Mouse (Mus musculus) testis, adult 2 months (tissue): ENCODE measurements around the gene Adcyap1r1. TPM values are rescaled to one million over a fixed set of nuclear protein-coding genes. Genes with fewer than 3 reads are reported as not detected.

Source experiments
- H3K27ac ChIP-seq: fragments of 200-500 bp; 2 replicates; pipeline ENCODE4 v1.5.1; 2012; ENCODE audit warnings: low read depth, low read length; ENCODE audit not compliant: control insufficient read depth, insufficient read depth
- H3K27me3 ChIP-seq: fragments of 200-500 bp; 2 replicates; pipeline ENCODE4 v1.6.1; 2012; ENCODE audit warnings: mild to moderate bottlenecking, low read length, moderate library complexity; ENCODE audit not compliant: control insufficient read depth, insufficient read depth
- H3K36me3 ChIP-seq: fragments of 200-500 bp; 2 replicates; pipeline ENCODE4 v1.6.1; 2012; ENCODE audit warnings: mild to moderate bottlenecking, low read length; ENCODE audit not compliant: control insufficient read depth, insufficient read depth
- H3K4me1 ChIP-seq: fragments of 200-500 bp; 2 replicates; pipeline ENCODE4 v1.6.1; 2012; ENCODE audit warnings: low read length; ENCODE audit not compliant: control insufficient read depth, insufficient read depth
- H3K4me3 ChIP-seq: fragments of 200-500 bp; 2 replicates; pipeline ENCODE4 v1.5.1; 2012; ENCODE audit warnings: low read depth, mild to moderate bottlenecking, low read length, moderate library complexity, mixed read lengths; ENCODE audit not compliant: control insufficient read depth
- CTCF ChIP-seq: fragments of 200-500 bp; IDR thresholded peaks from 2 replicates; pipeline ENCODE4 v1.5.1; 2012; ENCODE audit warnings: low read depth, mild to moderate bottlenecking, inconsistent platforms, low read length, moderate library complexity; ENCODE audit not compliant: control insufficient read depth, insufficient read depth, insufficient replicate concordance
- POLR2A ChIP-seq: fragments of 200-500 bp; IDR thresholded peaks from 2 replicates; pipeline ENCODE4 v1.6.1; 2012; ENCODE audit warnings: low read depth, mild to moderate bottlenecking, inconsistent platforms, low read length, moderate library complexity; ENCODE audit not compliant: control insufficient read depth
- polyA plus RNA-seq: library from polyadenylated mRNA; depleted of rRNA; stranded (reverse); fragments of >200 nt; gene quantifications from 2 replicates; pipeline ENCODE4 v1.2.3, GENCODE M21; 2012

The Adcyap1r1 gene
- polyA plus RNA-seq, 1 experiment: 0.64 TPM

DNA sequence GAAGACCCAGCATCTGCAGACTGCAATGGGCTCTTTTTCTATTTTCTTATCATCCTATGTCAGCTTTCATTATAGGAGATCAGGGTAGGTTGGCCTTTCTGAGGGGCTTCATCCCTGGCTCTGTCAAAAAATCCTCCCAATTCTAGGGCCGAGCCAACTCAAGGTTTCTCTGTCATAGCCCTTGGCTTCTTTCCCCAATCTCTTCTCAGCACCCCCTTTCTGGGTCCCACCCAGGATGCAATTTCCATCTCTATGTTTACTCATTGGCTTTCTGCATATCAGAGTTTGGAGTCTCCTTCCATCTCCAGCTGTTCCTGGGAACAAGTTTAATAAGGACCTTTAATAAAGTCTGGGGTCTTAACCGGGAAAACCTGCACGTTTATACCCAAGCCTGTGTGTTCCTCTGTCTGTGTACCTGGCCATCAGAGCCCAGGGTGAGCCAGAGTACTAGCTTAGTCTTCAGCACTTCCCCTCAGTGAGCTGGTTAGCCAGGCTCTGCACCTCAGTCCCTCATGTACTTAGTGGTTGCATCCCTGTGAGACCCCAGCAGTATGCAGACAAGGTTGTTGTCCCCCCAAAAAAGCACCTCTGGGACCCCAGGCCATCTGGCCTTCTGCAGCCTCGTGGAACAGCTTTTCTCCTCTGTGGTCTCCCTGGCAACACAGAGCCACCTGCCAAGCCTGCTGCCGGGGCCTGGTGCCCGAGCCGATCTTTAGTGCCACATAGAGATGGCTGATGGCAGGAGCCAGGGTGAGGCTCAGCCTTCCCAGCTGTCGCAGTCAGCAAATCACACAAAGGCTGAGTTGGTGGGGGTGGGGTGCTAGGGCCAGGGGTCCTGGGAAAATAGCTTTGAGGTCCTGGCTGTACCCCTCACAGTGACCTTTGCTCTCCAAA is 16.3 kb upstream of the Adcyap1r1 start:
- no peaks in the 10 kb centered on the region for H3K36me3 ChIP-seq
- H3K4me1 ChIP-seq: no peaks in the 10 kb centered on the region
- H3K4me3 ChIP-seq: no peak overlapping the region
- no peak overlapping the region for H3K27ac ChIP-seq
- H3K27me3 ChIP-seq: no peaks in the 10 kb centered on the region
- TF ChIP-seq POLR2A (no peak), CTCF (no peak)

DNA sequence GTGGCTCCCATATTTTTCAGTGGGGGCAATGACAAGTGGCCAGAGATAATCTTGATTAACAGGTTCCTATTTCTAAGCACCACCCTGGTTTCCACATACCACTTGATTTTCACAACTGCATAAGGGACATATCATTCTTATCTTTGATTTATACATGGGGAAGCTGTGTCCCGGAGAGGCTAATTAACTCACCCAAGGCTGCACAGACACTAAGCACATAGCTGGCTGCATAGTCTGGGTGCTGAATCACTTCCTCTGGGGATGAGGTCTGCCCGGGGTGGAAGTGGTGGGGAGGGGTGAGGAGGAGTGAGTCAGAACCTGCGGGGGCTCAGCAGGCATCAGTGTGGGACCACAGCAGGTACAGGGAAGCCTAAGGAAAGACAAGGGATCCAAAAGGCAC is 13.9 kb upstream of the Adcyap1r1 start:
- H3K27me3 ChIP-seq: no peaks in the 10 kb centered on the region
- H3K4me3 ChIP-seq: no peak overlapping the region
- no peak overlapping the region for H3K27ac ChIP-seq
- H3K4me1 ChIP-seq: no peaks in the 10 kb centered on the region
- no peaks in the 10 kb centered on the region for H3K36me3 ChIP-seq
- TF ChIP-seq POLR2A (no peak), CTCF (no peak)

DNA sequence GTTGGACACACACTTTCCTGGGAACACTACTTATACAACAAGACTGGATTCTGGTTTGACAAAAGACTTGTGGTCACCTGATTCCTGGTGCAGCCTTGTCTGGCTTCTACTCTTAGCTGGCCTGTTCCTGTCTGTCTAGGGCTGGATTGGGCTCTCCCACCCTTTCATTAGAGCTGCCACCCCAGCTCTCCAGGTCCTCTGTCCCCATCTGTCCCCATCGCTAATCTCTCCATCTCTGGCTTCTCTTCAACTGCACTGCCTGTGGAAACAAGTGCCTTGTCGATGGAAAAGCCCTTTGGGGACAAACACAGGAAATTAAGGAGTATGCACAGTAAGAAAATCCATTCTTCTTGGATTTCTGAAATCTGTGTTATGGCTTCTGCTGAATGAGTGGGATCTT is 12.9 kb upstream of the Adcyap1r1 start:
- Histone ChIP-seq H3K27me3 (no peaks in the 10 kb centered on the region), H3K27ac (no peak overlapping the region), H3K4me3 (no peak overlapping the region), H3K36me3 (no peaks in the 10 kb centered on the region), H3K4me1 (no peaks in the 10 kb centered on the region)
- TF ChIP-seq POLR2A (no peak), CTCF (no peak)

DNA sequence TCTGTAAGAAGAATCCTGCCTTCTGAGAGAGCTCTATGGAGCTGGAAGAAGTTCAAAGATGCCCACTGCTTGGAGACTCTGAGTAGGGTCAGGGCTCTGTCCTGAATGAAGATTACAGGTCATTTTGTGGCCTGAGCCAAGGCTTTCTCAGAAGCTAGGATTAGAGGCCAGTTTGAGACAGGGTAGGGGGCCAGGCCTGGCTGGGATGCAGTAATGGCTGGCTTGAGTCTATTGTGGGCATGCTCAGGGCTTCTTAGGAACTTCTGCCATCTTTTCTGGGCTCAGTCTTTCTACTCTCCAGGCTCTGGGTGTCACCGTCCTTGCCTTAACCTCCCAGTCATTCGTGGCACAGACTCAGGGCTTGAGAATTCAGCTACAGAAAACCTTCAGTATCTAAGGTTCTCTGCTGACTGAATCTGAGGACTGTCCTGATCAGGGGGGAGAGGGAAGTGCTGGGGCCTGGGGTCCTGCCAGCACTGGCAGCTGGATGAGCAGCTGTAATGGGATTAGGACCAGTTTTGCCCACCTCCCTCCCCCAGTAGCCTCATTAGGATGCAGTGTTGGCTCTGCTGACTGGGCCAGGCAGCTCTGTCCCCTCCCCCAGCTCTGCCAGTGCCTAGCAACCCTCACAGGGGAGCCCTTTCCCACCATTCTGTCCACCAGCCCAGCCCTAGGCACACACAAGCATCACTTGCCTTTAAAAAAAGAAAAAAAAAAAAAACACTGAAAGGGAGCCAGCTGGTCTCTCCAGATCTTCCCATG is 7.7 kb upstream of the Adcyap1r1 start:
- TF ChIP-seq POLR2A (no peak), CTCF (no peak)
- Histone ChIP-seq H3K4me3 (no peak overlapping the region), H3K27me3 (no peaks in the 10 kb centered on the region), H3K4me1 (no peaks in the 10 kb centered on the region; the same call in 1 of the 2 replicates), H3K27ac (no peak overlapping the region), H3K36me3 (no peaks in the 10 kb centered on the region)

DNA sequence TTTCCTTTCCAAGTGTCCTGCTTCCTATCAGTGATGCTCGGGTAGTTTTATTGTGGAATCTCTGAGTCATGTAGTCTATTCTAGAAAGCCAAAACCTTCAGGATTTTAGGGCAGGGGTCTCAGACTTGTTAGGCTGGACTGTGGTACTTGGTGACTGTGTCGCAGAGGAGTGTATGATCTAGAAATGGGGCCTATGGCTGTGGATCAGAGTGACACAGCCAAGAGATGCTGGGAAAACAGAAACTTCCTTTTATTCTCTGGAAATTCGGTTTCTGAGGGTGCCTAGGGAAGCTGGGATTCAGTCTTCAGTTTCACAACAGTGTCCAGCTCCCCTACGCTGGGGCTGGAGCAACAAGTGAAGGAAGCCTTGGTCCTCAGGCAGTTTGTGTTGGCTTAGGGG is 7.1 kb upstream of the Adcyap1r1 start:
- Histone ChIP-seq H3K27ac (no peak overlapping the region), H3K36me3 (no peaks in the 10 kb centered on the region), H3K4me1 (no peaks in the 10 kb centered on the region; the same call in 1 of the 2 replicates), H3K4me3 (no peak overlapping the region), H3K27me3 (no peaks in the 10 kb centered on the region)
- no peak for TF ChIP-seq CTCF
- no peak for TF ChIP-seq POLR2A

DNA sequence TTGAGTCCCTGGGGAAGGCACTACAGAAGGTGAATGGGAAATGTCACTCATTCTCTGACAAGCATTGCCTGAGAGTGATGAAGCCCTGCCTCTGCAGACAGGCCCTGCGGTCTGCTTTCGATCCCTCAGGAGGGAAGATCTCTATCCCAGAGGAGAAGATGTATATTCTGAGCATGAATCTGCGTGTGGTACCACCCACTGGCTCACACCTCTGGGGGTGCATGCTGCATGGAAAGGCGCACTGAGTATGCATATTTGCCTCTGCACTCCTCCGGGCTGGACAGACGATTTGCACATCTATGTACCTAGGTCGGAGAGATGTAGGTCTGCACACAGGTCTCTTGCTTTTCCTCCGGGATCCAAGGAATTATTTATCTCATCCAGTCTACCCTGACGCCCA is 3.6 kb upstream of the Adcyap1r1 start:
- Histone ChIP-seq H3K4me1 (no peaks in the 10 kb centered on the region; the same call in 1 of the 2 replicates), H3K36me3 (no peaks in the 10 kb centered on the region), H3K27me3 (no peaks in the 10 kb centered on the region), H3K4me3 (no peak overlapping the region), H3K27ac (no peak overlapping the region)
- no peak for TF ChIP-seq POLR2A
- no peak for TF ChIP-seq CTCF

DNA sequence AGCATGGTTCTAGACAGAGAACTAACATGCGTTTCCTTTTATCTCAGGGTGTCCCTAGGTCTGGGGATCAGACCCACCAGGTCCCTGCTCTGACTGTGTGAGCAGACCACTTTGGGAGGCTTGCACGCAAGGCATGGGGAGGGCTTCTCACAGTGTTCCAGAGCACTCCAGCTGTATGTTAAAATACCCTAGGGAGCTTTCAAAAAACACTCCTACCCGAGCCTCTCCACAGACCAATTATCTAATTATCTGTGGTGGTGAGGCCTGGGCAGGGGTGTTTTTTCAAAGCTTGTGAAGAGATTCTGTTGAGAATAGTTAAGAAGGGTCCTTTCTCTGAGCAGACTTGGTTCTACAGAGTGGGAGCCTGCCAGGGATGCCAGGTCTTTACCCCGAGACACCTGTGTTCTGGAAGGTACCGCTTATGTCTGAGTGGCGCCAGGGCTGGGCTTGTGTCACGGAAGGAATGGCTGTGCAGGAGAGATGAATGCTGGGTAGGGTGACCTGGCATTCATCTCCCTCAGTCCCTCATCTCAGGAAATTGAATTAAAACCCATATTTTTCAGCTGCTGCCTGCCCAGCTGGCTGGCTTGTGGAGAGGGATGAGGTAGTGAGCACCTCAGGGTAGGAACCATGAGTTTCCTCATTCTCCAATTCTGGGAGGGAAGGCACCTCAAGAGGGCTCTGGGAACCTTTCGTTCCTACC is 2.7 kb upstream of the Adcyap1r1 start:
- TF ChIP-seq CTCF (no peak), POLR2A (no peak)
- H3K4me3 ChIP-seq: no peak overlapping the region
- H3K36me3 ChIP-seq: no peaks in the 10 kb centered on the region
- H3K27ac ChIP-seq: no peak overlapping the region
- no peaks in the 10 kb centered on the region for H3K27me3 ChIP-seq
- H3K4me1 ChIP-seq: no peaks in the 10 kb centered on the region; the same call in 1 of the 2 replicates
